Mouse (Mus musculus): ENCODE results near the gene Hadh.

The Hadh gene

GRCm38 (mm10) chr3:131218636-131219390, 53.1 kb downstream of the Hadh start:
- DNase-seq (ENCODE audit: low read depth, low spot score), result no peak

GRCm38 (mm10) chr3:131214841-131215240, 57.1 kb downstream of the Hadh start:
- DNase-seq (ENCODE audit: low read depth, low spot score), result no peak

GRCm38 (mm10) chr3:131214060-131214658, 57.7 kb downstream of the Hadh start:
- DNase-seq (ENCODE audit: low read depth, low spot score), result no peak

GRCm38 (mm10) chr3:131212200-131212599, 59.7 kb downstream of the Hadh start:
- peak; percentile 46 for DNase-seq (ENCODE audit: low read depth, low spot score)

- DNase-seq (ENCODE audit: low read depth, low spot score), result no peak
These were observed 63.5 kb downstream of the Hadh start for GRCm38 (mm10) chr3:131208265-131208891.

GRCm38 (mm10) chr3:131207846-131208245, 64.1 kb downstream of the Hadh start:
- no peak for DNase-seq (ENCODE audit: low read depth, low spot score)

GRCm38 (mm10) chr3:131202311-131202710, 69.6 kb downstream of the Hadh start:
- no peak for DNase-seq (ENCODE audit: low read depth, low spot score)

GRCm38 (mm10) chr3:131199590-131200288, 72.2 kb downstream of the Hadh start:
- no peak for DNase-seq (ENCODE audit: low read depth, low spot score)

- no peak for DNase-seq (ENCODE audit: low read depth, low spot score)
These were observed 72.9 kb downstream of the Hadh start for GRCm38 (mm10) chr3:131198991-131199390.

- no peak for DNase-seq (ENCODE audit: low read depth, low spot score)
These were observed 75.3 kb downstream of the Hadh start for GRCm38 (mm10) chr3:131196507-131197019.

- no peak for DNase-seq (ENCODE audit: low read depth, low spot score)
These were observed 75.9 kb downstream of the Hadh start for GRCm38 (mm10) chr3:131196050-131196449.

- DNase-seq (ENCODE audit: low read depth, low spot score), result no peak
These were observed 80.4 kb downstream of the Hadh start for GRCm38 (mm10) chr3:131191454-131191853.

- no peak for DNase-seq (ENCODE audit: low read depth, low spot score)
These were observed 81.1 kb downstream of the Hadh start for GRCm38 (mm10) chr3:131190671-131191367.

- no peak for DNase-seq (ENCODE audit: low read depth, low spot score)
These were observed 81.7 kb downstream of the Hadh start for GRCm38 (mm10) chr3:131190239-131190638.

- DNase-seq (ENCODE audit: low read depth, low spot score), result no peak
These were observed 85.7 kb downstream of the Hadh start for GRCm38 (mm10) chr3:131186193-131186592.

Data from WW6 (cell line).